Comparison of ENCODE assay signal across 8 mouse cellular contexts in the genomic region with DNA sequence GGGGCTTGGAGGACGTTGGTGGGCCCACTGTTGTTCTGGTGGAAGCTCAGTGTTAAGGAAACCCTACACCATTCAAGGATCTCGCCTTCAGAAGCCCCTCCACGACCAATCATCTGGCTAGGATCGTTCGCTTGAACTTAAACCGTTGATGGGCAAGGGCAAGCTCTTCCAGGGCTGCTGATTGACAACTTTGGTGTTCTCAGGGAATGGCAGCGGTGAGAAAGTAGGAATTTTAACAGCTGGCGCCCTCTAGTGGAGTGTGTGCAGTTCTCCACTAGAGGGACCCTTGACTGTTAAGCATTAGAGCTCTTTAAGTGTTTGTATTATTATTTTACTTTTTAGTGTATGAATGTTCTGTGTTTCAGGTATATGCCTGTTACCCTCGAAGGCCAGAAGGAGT. TPM values are rescaled to one million over a fixed set of nuclear protein-coding genes. Genes with fewer than 3 reads are reported as not detected.
DNase-seq lines count a peak whose midpoint lies in the region; ATAC-seq and TF ChIP-seq lines count a peak whose summit lies in the region.

No protein-coding gene starts in this region.

- H3K27ac ChIP-seq in thymus, adult 2 months (ENCODE audit: control insufficient read depth, insufficient read depth, low read length) = no peak overlapping the region
- peak overlapping the region; percentile 34; the same call in 1 of the 2 replicates for H3K27ac ChIP-seq in embryonic facial prominence, embryonic 15.5 days (replicated peaks)
- peak overlapping the region; percentile 48 for H3K27ac ChIP-seq in limb, embryonic 15.5 days

- H3K4me2 ChIP-seq in embryonic facial prominence, embryonic 15.5 days (replicated peaks) = no peak overlapping the region
- no peak overlapping the region for H3K4me2 ChIP-seq in limb, embryonic 15.5 days

- H3K4me3 ChIP-seq in thymus, adult 2 months (ENCODE audit: control insufficient read depth, insufficient read depth, low read length) = no peak overlapping the region
- H3K4me3 ChIP-seq in embryonic facial prominence, embryonic 15.5 days (replicated peaks) = no peak overlapping the region
- H3K4me3 ChIP-seq in limb, embryonic 15.5 days = no peak overlapping the region

- no peaks in the 10 kb centered on the region for H3K9me3 ChIP-seq in embryonic facial prominence, embryonic 15.5 days (replicated peaks)
- H3K9me3 ChIP-seq in limb, embryonic 15.5 days = no peaks in the 10 kb centered on the region

- H3K9ac ChIP-seq in embryonic facial prominence, embryonic 15.5 days = no peak overlapping the region
- H3K9ac ChIP-seq in limb, embryonic 15.5 days = no peak overlapping the region

- 23% methylated on average over 9 of the region's 9 CpGs for WGBS in thymus, adult 2 months
- WGBS in embryonic facial prominence, embryonic 15.5 days = 11% methylated on average over 9 of the region's 9 CpGs
- 18% methylated on average over 9 of the region's 9 CpGs for WGBS in limb, embryonic 15.5 days

- no peaks in the 10 kb centered on the region for H3K36me3 ChIP-seq in thymus, adult 2 months (ENCODE audit: control insufficient read depth, insufficient read depth, low read length)
- H3K36me3 ChIP-seq in embryonic facial prominence, embryonic 15.5 days = no peaks in the 10 kb centered on the region
- H3K36me3 ChIP-seq in limb, embryonic 15.5 days = no peaks in the 10 kb centered on the region

- DNase-seq in thymus, adult 2 months = peak; percentile 58
- DNase-seq in thymus, adult 18-20 months = no peak
- peak; percentile 71 for DNase-seq in adrenal gland, postnatal 10 days
- peak; percentile 83 for DNase-seq in induced T-regulatory cell, adult 2 months (ENCODE audit: low read depth)
- DNase-seq in natural killer cell, adult 2 months (ENCODE audit: low spot score in 2 of 2) = peak; percentile 42 to 57
- no peak for DNase-seq in ovary, postnatal 36 days (ENCODE audit: low spot score)

- H3K4me1 ChIP-seq in thymus, adult 2 months (replicated peaks; ENCODE audit: control insufficient read depth, insufficient read depth, low read length) = no peaks in the 10 kb centered on the region
- H3K4me1 ChIP-seq in embryonic facial prominence, embryonic 15.5 days = peaks cover 28% of the 10 kb centered on the region
- peaks cover 35% of the 10 kb centered on the region for H3K4me1 ChIP-seq in limb, embryonic 15.5 days

- TF ChIP-seq CTCF in thymus, adult 2 months (IDR thresholded peaks at IDR 0.05; ENCODE audit: borderline replicate concordance, control insufficient read depth, extremely low read depth, insufficient read depth, low read length, poor library complexity) = peak; percentile 66; the same call in 1 of the 2 replicates

- no peak for ATAC-seq in embryonic facial prominence, embryonic 15.5 days (ENCODE audit: insufficient number of reproducible peaks, low FRiP score, low TSS enrichment, low read depth)
- ATAC-seq in limb, embryonic 15.5 days (ENCODE audit: insufficient number of reproducible peaks, low FRiP score, low TSS enrichment, low read depth) = no peak

- H3K27me3 ChIP-seq in thymus, adult 2 months (ENCODE audit: control insufficient read depth, insufficient read depth, low read length) = no peaks in the 10 kb centered on the region
- H3K27me3 ChIP-seq in embryonic facial prominence, embryonic 15.5 days = no peaks in the 10 kb centered on the region
- no peaks in the 10 kb centered on the region for H3K27me3 ChIP-seq in limb, embryonic 15.5 days

- TF ChIP-seq POLR2A in thymus, adult 2 months (IDR thresholded peaks at IDR 0.05; ENCODE audit: control insufficient read depth, extremely low read depth, insufficient read depth, low read length, poor library complexity) = no peak

RNA-seq across cellular contexts. Expression of gene Pold2, which starts 8.1 kb away (rescaled TPM):
- polyA plus RNA-seq in thymus, adult 2 months (2012; rRNA removed) = 309 and 345 TPM in 2 replicates
- total RNA-seq in adrenal gland, postnatal 10 days (2021) = 10 to 100 TPM; 48.6 to 53.0 TPM
- polyA plus RNA-seq in embryonic facial prominence, embryonic 15.5 days (2015; fragmentation: Nextera tagmentation; extraction: Ambion mirVana) = 106 and 125 TPM in 2 replicates
- polyA plus RNA-seq in limb, embryonic 15.5 days (2015; fragmentation: Nextera tagmentation; extraction: Ambion mirVana) = 116 and 118 TPM in 2 replicates

RNA-seq across cellular contexts. Expression of gene Myl7, which starts 12.4 kb away (rescaled TPM):
- 19.3 and 68.0 TPM in 2 replicates for polyA plus RNA-seq in thymus, adult 2 months (2012; rRNA removed)
- total RNA-seq in adrenal gland, postnatal 10 days (2021) = under 1 TPM in 1 of 2 experiments, not detected in 1; 0.66 TPM
- 1.4 and 2.4 TPM in 2 replicates for polyA plus RNA-seq in embryonic facial prominence, embryonic 15.5 days (2015; fragmentation: Nextera tagmentation; extraction: Ambion mirVana)
- polyA plus RNA-seq in limb, embryonic 15.5 days (2015; fragmentation: Nextera tagmentation; extraction: Ambion mirVana) = 3.7 and 6.2 TPM in 2 replicates

RNA-seq across cellular contexts. Expression of gene Aebp1, which starts 24.4 kb away (rescaled TPM):
- 18.5 and 22.9 TPM in 2 replicates for polyA plus RNA-seq in thymus, adult 2 months (2012; rRNA removed)
- total RNA-seq in adrenal gland, postnatal 10 days (2021) = 100 to 1,000 TPM; 153 to 172 TPM
- 61.3 and 66.9 TPM in 2 replicates for polyA plus RNA-seq in embryonic facial prominence, embryonic 15.5 days (2015; fragmentation: Nextera tagmentation; extraction: Ambion mirVana)
- 78.4 and 83.4 TPM in 2 replicates for polyA plus RNA-seq in limb, embryonic 15.5 days (2015; fragmentation: Nextera tagmentation; extraction: Ambion mirVana)

RNA-seq across cellular contexts. Expression of gene Polm, which starts 48.4 kb away (rescaled TPM):
- polyA plus RNA-seq in thymus, adult 2 months (2012; rRNA removed) = 56.8 and 63.9 TPM in 2 replicates
- 10 to 100 TPM in 1 of 2 experiments, 1 to 10 TPM in 1; 6.3 to 13.7 TPM for total RNA-seq in adrenal gland, postnatal 10 days (2021)
- polyA plus RNA-seq in embryonic facial prominence, embryonic 15.5 days (2015; fragmentation: Nextera tagmentation; extraction: Ambion mirVana) = 10.4 and 12.0 TPM in 2 replicates
- polyA plus RNA-seq in limb, embryonic 15.5 days (2015; fragmentation: Nextera tagmentation; extraction: Ambion mirVana) = 10.4 and 11.6 TPM in 2 replicates

Comparison
In these comparisons a context has a peak if more than half of its experiments do, and no peak if none do; other contexts are left out.
1. DNase-seq: peak in thymus, adult 2 months (single experiment), adrenal gland, postnatal 10 days (single experiment), induced T-regulatory cell, adult 2 months (single experiment) and natural killer cell, adult 2 months (2 of 2); none in thymus, adult 18-20 months (0 of 2) and ovary, postnatal 36 days (single experiment).